Mouse (Mus musculus): ENCODE measurements around the gene Arhgef28.

Arhgef28 gene

GRCm38 (mm10) chr13:98188500-98188899 is 17.7 kb downstream of the Arhgef28 start:
- in situ Hi-C loops (cut with MboI; ENCODE audit: low pct_unique_long_range_greater_than_20kb in 1 of 2, low sequenced_read_pairs in 2 of 2, unreplicated experiment in 1 of 2), result no loop called here

DNA sequence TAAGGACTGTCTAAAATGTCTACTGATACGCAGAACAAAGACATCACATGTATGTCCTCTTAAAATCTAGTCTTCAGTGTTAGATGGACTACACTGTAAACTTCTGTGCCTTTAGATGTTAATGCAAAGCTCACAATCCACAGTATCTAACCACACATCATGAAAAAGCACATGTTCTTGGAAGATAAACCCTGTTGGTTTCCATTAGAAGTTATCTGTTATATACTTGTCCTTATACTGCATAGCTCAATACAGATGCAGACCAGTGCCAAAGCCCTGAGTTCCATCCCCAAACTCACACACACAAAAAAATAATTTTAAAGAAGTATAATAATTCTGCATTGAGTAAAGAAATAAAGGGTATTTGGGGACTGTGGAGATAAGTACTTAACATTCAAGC is 18.3 kb downstream of the Arhgef28 start:
- in situ Hi-C loops (cut with MboI; ENCODE audit: low pct_unique_long_range_greater_than_20kb in 1 of 2, low sequenced_read_pairs in 2 of 2, unreplicated experiment in 1 of 2), result no loop called here

DNA sequence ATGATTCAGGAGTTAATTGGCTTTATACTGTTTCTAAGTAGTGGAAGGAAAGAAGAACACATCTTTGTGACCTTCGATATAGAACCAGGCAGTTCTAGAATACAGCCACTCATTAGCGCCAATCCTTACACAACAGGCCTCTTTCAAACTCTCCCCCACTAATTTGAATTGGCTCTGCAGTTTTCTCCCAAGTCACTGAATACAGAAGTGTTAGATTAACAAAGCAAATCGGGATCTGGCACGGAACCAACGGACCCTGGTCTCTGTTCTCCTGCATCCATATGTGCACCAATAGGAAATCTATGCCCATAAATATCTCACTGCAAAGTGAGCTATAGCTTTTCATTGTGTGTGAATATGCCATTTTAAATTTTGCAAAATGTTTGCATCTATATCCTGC is 20.1 kb downstream of the Arhgef28 start:
- in situ Hi-C loops (cut with MboI; ENCODE audit: low pct_unique_long_range_greater_than_20kb in 1 of 2, low sequenced_read_pairs in 2 of 2, unreplicated experiment in 1 of 2), result no loop called here

DNA sequence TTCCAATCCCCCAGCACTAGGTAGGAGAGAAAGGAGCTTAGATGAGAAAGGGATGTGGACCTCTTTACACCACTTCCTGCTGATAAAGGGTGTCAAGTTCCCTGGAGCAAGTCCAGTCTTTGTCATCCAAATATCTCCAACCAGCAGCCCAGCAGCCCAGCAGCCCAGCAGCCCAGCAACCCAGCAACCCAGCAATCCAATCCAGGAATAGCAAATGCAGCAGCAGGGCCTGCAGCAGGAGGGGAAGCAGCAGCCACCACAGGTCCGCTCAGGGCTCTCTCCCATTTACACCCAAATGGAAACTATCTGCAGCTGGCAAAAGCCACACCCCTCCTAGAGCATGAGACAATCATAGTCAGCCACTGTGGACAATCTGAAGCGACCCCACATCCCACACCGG is 21.6 kb downstream of the Arhgef28 start:
- in situ Hi-C loops (cut with MboI; ENCODE audit: low pct_unique_long_range_greater_than_20kb in 1 of 2, low sequenced_read_pairs in 2 of 2, unreplicated experiment in 1 of 2), result no loop called here

GRCm38 (mm10) chr13:98183157-98183878 is 22.9 kb downstream of the Arhgef28 start:
- in situ Hi-C loops (cut with MboI; ENCODE audit: low pct_unique_long_range_greater_than_20kb in 1 of 2, low sequenced_read_pairs in 2 of 2, unreplicated experiment in 1 of 2), result no loop called here

GRCm38 (mm10) chr13:98182330-98182729 is 23.9 kb downstream of the Arhgef28 start:
- in situ Hi-C loops (cut with MboI; ENCODE audit: low pct_unique_long_range_greater_than_20kb in 1 of 2, low sequenced_read_pairs in 2 of 2, unreplicated experiment in 1 of 2), result no loop called here

DNA sequence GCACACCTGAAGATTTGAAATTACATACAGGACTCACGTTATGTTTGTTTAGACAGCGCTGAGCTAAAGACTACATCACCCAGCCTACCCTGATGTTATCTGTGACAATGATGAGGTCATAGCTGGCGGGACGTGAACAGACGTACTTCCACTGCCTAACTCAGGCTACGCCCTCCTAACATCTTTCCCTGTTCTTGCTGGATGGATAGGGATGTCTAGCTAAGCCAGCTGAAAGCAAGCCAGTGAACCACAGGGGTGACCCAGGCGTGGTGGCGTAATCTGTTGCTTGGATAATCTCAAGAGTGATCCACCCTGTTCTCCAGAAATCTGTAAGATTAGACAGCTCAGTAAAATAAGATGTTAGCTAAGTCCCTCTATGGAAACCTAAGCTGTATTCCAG is 25.6 kb downstream of the Arhgef28 start:
- in situ Hi-C loops (cut with MboI; ENCODE audit: low pct_unique_long_range_greater_than_20kb in 1 of 2, low sequenced_read_pairs in 2 of 2, unreplicated experiment in 1 of 2), result no loop called here

DNA sequence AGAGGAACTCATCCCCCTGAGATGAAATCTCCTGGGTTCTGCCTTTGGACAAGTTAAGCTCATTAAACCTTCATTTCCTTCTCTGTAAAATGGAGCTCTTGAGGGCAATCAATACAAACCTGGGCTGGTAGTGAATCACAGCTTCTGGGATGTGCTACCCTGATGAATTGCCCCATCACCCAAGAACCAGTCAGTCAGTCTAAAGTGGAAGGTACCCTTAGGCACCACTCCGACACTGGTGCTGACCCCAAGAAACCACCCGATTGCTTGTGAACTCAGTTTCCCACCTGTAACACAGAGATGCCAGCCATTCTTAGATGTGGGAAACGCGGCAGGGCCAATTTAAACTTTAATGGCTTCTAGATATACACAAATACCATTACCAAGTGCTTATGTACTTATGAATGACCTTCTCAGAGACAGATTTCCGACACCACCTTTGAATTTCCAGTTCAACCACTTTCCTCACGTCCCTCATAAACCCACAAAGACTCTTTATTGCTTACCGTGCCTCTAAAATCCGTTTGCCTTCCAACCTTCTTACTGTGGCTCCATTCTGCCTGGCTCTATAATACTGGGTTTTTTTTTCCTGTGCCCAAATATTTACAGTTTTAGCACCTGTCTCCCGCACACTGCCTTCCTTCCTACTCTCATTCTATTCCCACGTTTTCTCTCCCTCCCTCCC is 30.8 kb downstream of the Arhgef28 start:
- in situ Hi-C loops (cut with MboI; ENCODE audit: low pct_unique_long_range_greater_than_20kb in 1 of 2, low sequenced_read_pairs in 2 of 2, unreplicated experiment in 1 of 2), result no loop called here

GRCm38 (mm10) chr13:98173008-98173407 is 33.2 kb downstream of the Arhgef28 start:
- in situ Hi-C loops (cut with MboI; ENCODE audit: low pct_unique_long_range_greater_than_20kb in 1 of 2, low sequenced_read_pairs in 2 of 2, unreplicated experiment in 1 of 2), result no loop called here

DNA sequence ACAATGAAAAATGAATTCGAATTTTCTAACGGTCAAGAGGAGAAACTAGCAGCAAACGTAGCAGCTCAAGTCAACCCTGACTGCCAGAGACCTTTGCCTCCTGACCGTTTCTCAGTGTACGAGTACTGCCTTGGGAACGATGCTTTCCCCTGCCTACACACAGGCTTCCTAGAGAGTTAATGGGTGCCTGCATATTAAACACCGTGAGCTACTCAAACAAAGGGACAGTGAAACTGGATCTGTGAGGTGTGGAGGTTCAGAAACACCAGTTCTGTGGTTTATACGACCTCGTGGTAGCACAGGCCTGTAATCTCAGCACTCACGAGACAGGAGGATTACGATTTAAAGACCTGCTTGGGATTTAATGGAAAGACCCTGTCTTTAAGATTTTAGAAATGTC is 33.9 kb downstream of the Arhgef28 start:
- in situ Hi-C loops (cut with MboI; ENCODE audit: low pct_unique_long_range_greater_than_20kb in 1 of 2, low sequenced_read_pairs in 2 of 2, unreplicated experiment in 1 of 2), result no loop called here

- in situ Hi-C loops (cut with MboI; ENCODE audit: low pct_unique_long_range_greater_than_20kb in 1 of 2, low sequenced_read_pairs in 2 of 2, unreplicated experiment in 1 of 2), result no loop called here
These were observed 34.5 kb downstream of the Arhgef28 start for GRCm38 (mm10) chr13:98171706-98172105.

DNA sequence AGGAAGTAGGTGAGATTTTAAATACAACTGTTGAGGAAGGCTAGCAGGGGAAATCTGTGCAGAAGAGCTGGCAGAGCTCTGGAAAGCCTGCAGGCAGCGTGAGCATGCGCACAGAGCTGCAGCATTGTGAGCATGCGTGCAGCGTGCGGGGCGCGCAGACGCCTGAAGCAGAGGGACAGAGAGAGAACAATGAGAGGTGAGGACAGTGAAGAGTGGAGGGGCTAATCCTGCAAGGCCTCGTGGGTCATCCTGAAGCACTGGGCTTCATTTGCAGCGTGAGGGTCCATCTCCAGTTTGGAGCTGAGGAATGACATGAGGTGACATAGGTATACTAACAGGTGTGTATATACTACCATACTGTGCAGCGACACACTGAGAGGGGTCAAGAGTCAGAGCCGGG is 35.0 kb downstream of the Arhgef28 start:
- in situ Hi-C loops (cut with MboI; ENCODE audit: low pct_unique_long_range_greater_than_20kb in 1 of 2, low sequenced_read_pairs in 2 of 2, unreplicated experiment in 1 of 2), result no loop called here

DNA sequence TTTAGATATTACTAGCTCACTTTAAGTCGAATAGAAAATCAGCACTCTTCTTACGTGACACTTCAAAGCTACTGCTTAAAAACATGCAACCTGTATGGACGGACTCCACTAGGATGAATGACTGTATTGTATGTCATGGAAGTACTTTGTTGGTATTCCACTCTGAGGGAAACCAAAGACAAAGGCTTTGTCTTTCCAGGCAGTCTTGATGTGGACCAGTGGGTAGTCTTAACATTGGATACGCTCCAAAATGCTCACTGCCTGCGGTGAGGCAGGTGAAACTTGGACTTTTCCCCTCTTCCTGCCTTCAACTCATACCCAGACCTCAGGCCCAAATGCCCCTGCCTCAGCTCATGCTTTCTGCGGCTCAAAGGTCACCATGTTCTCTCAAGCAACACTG is 41.4 kb downstream of the Arhgef28 start:
- in situ Hi-C loops (cut with MboI; ENCODE audit: low pct_unique_long_range_greater_than_20kb in 1 of 2, low sequenced_read_pairs in 2 of 2, unreplicated experiment in 1 of 2), result no loop called here

- in situ Hi-C loops (cut with MboI; ENCODE audit: low pct_unique_long_range_greater_than_20kb in 1 of 2, low sequenced_read_pairs in 2 of 2, unreplicated experiment in 1 of 2), result no loop called here
These were observed 44.7 kb downstream of the Arhgef28 start for GRCm38 (mm10) chr13:98161496-98161895.

- in situ Hi-C loops (cut with MboI; ENCODE audit: low pct_unique_long_range_greater_than_20kb in 1 of 2, low sequenced_read_pairs in 2 of 2, unreplicated experiment in 1 of 2), result no loop called here
These were observed 49.6 kb downstream of the Arhgef28 start for GRCm38 (mm10) chr13:98156656-98157055.

- in situ Hi-C loops (cut with MboI; ENCODE audit: low pct_unique_long_range_greater_than_20kb in 1 of 2, low sequenced_read_pairs in 2 of 2, unreplicated experiment in 1 of 2), result no loop called here
These were observed 53.5 kb downstream of the Arhgef28 start for GRCm38 (mm10) chr13:98152759-98153158.

GRCm38 (mm10) chr13:98147532-98147931 is 58.7 kb downstream of the Arhgef28 start:
- in situ Hi-C loops (cut with MboI; ENCODE audit: low pct_unique_long_range_greater_than_20kb in 1 of 2, low sequenced_read_pairs in 2 of 2, unreplicated experiment in 1 of 2), result no loop called here

GRCm38 (mm10) chr13:98146573-98147160 is 59.6 kb downstream of the Arhgef28 start:
- in situ Hi-C loops (cut with MboI; ENCODE audit: low pct_unique_long_range_greater_than_20kb in 1 of 2, low sequenced_read_pairs in 2 of 2, unreplicated experiment in 1 of 2), result no loop called here

DNA sequence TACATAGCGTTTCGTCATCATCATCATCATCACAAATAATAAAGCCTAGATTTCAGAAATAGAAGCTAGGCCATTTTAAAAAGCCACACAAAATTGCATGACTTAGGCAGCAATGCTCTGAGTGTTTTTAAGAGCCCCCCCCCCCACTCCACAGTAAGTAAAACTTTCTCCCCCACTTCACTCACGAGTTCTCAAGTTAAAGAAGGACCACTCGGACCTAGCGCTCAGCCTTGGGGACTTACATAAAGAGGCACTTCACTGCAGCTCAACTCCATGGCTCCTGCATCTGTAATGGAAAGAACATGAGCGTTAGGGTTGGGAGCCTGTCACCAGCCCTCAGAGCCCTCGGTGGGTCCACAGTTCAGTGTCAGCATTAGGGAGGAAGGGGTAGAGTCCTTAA is 60.9 kb downstream of the Arhgef28 start:
- in situ Hi-C loops (cut with MboI; ENCODE audit: low pct_unique_long_range_greater_than_20kb in 1 of 2, low sequenced_read_pairs in 2 of 2, unreplicated experiment in 1 of 2), result no loop called here

- in situ Hi-C loops (cut with MboI; ENCODE audit: low pct_unique_long_range_greater_than_20kb in 1 of 2, low sequenced_read_pairs in 2 of 2, unreplicated experiment in 1 of 2), result no loop called here
These were observed 63.2 kb downstream of the Arhgef28 start for GRCm38 (mm10) chr13:98143000-98143399.

All from mouse embryonic stem cell (cell line).